Mouse (Mus musculus) cortical plate, adult 2 months (tissue): ENCODE measurements at regions not wholly inside any gene's neighbourhood (a gene's known extent, or its start where the extent isn't known, plus 50 kb on each side); places are given as distances from the start of the nearest gene placed in this dataset.

ENCODE experiments used
- CTCF ChIP-seq: fragments of 200-500 bp; IDR thresholded peaks from 2 replicates; pipeline ENCODE4 v1.5.1; 2011; ENCODE audit warnings: mild to moderate bottlenecking, control low read depth, low read length; ENCODE audit not compliant: insufficient read depth; ENCODE audit errors: extremely low read depth
- POLR2A ChIP-seq: fragments of 200-500 bp; IDR thresholded peaks from 2 replicates; pipeline ENCODE4 v1.6.1; 2011; ENCODE audit warnings: mild to moderate bottlenecking, low read length, control low read depth; ENCODE audit not compliant: insufficient read depth; ENCODE audit errors: extremely low read depth

DNA sequence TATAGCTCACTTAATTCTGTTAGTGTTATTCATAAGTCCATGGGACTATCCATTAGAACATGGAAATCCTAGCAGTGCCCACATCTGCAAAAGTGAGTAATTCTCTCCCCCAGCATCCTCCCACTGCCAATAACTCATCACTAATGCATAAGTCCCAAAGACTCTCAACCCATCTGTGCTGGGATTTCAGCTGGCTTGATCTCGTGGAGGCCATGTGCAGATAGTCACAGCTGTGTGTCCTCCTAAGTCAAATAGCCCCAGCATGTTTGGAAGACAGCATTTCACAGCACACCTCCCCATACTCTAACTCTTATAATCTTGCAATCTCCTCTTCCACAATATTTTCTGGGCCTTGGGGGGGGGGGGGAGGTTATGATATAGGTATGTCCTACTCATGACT, 877.9 kb upstream of the Gm7489 start:
- TF ChIP-seq CTCF, result no peak
- no peak for TF ChIP-seq POLR2A
